Mouse (Mus musculus) neural tube, embryonic 11.5 days (tissue): ENCODE data around the gene Serpinb1b. TPM values are rescaled to one million over a fixed set of nuclear protein-coding genes. Genes with fewer than 3 reads are reported as not detected.

Experiments
- ATAC-seq: fragments of 200-750 bp; cut with Nextera tagmentation; 2 replicates; pipeline ENCODE4 v1.8.0; 2017; ENCODE audit warnings: moderate number of reproducible peaks, mild to moderate bottlenecking, moderate TSS enrichment, moderate library complexity; ENCODE audit not compliant: insufficient read depth, low FRiP score, low TSS enrichment
- DNase-seq: peaks from one replicate; pipeline ENCODE4 v3.0.0-alpha.2; 2015; ENCODE audit warnings: low spot score
- H3K27ac ChIP-seq: fragments of 300-500 bp; sonication (generic); 2 replicates; pipeline ENCODE4 v1.5.1; 2014; ENCODE audit warnings: low read depth, mild to moderate bottlenecking, low read length
- H3K27me3 ChIP-seq: fragments of 300-500 bp; sonication (generic); 2 replicates; pipeline ENCODE4 v1.6.1; 2014; ENCODE audit warnings: mild to moderate bottlenecking, low read length, mixed read lengths; ENCODE audit not compliant: control insufficient read depth, insufficient read depth
- H3K36me3 ChIP-seq: fragments of 300-500 bp; sonication (generic); 2 replicates; pipeline ENCODE4 v1.6.1; 2014; ENCODE audit warnings: mild to moderate bottlenecking, low read length, moderate library complexity, mixed read lengths; ENCODE audit not compliant: control insufficient read depth, insufficient read depth
- H3K4me1 ChIP-seq: fragments of 300-500 bp; sonication (generic); 2 replicates; pipeline ENCODE4 v1.6.1; 2014; ENCODE audit warnings: low read length, mixed read lengths; ENCODE audit not compliant: control insufficient read depth, insufficient read depth
- H3K4me2 ChIP-seq: fragments of 300-500 bp; sonication (generic); 2 replicates; pipeline ENCODE4 v1.6.1; 2014; ENCODE audit warnings: low read depth, mild to moderate bottlenecking, moderate library complexity
- H3K4me3 ChIP-seq: fragments of 300-500 bp; sonication (generic); 2 replicates; pipeline ENCODE4 v1.5.1; 2014; ENCODE audit warnings: low read depth, low read length
- H3K9ac ChIP-seq: fragments of 300-500 bp; sonication (generic); 2 replicates; pipeline ENCODE4 v1.6.1; 2014; ENCODE audit warnings: mild to moderate bottlenecking, low read length
- H3K9me3 ChIP-seq: fragments of 300-500 bp; sonication (generic); 2 replicates; pipeline ENCODE4 v1.6.1; 2016; ENCODE audit warnings: low read length; ENCODE audit not compliant: control insufficient read depth
- WGBS: fragments of 180-500 bp; shearing (Covaris S2); extraction: QIAGEN DNeasy Blood & Tissue Kit; methylation state at CpG from one replicate; pipeline ENCODE4 v1.1.7; 2014; 5-methylcytosine and 5-hydroxymethylcytosine counted together
- polyA plus RNA-seq: library from polyadenylated mRNA; unstranded; fragments of >200 nt; fragmentation: Nextera tagmentation; extraction: Ambion mirVana; gene quantifications from 2 replicates; pipeline ENCODE4 v1.2.1, GENCODE M21; 2014

Serpinb1b gene
- polyA plus RNA-seq, 1 experiment from 2014 or later: not detected

GRCm38 (mm10) chr13:33067387-33067977 is 10.9 kb upstream of the Serpinb1b start:
- Histone ChIP-seq H3K9ac (no peak overlapping the region), H3K4me3 (no peak overlapping the region), H3K4me1 (no peaks in the 10 kb centered on the region), H3K9me3 (no peaks in the 10 kb centered on the region), H3K27me3 (no peaks in the 10 kb centered on the region), H3K4me2 (no peak overlapping the region), H3K36me3 (no peaks in the 10 kb centered on the region), H3K27ac (no peak overlapping the region)
- ATAC-seq (no peak), DNase-seq (no peak)
- 83% methylated on average over 1 of the region's 1 CpGs for WGBS

DNA sequence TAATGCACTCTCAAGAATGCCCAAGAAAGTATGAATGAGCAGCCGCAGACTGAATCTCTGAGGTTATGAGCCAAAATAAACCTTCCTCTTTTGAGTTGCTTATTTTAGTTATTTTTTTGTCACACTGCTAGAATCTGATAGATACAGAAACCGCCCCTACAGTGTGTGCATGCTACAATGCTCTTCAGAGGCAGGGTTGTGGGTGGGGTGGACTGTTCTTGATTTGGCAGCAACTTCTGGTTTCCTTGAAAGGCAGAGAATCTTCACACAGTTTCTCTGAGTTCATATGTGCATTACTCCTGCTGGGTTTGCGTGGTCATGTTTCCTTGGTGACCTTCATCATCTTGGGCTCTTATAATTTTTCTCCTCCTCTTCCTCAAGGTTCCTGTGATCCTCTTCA is 10.2 kb upstream of the Serpinb1b start:
- H3K4me1 ChIP-seq: no peaks in the 10 kb centered on the region
- no peak overlapping the region for H3K27ac ChIP-seq
- DNase-seq (no peak), ATAC-seq (no peak)
- no peak overlapping the region for H3K4me2 ChIP-seq
- no peak overlapping the region for H3K9ac ChIP-seq
- H3K9me3 ChIP-seq: no peaks in the 10 kb centered on the region
- WGBS: 89% methylated on average over 3 of the region's 3 CpGs
- H3K4me3 ChIP-seq: no peak overlapping the region
- no peaks in the 10 kb centered on the region for H3K27me3 ChIP-seq
- no peaks in the 10 kb centered on the region for H3K36me3 ChIP-seq

DNA sequence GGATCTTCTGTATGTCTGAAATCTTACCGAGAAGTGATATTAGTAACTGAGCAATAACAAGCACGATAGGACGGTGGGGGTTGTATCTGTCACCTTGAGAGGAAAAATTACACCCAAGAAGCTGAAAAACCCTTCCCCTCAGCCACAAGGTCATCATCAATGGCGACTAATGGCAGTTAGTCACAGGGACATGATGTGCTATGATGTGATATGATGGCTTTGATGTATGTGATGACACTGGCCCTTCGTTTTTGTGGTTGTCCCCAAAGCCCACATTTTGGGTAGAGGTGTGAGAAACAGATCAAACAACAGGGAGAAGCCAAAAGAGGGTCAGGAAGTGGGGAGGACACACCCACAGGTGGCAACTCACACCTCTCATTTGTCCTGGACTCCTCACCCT is 6.6 kb upstream of the Serpinb1b start:
- Histone ChIP-seq H3K4me2 (no peak overlapping the region), H3K27ac (no peak overlapping the region), H3K36me3 (no peaks in the 10 kb centered on the region), H3K4me1 (no peaks in the 10 kb centered on the region), H3K4me3 (no peak overlapping the region), H3K9me3 (no peaks in the 10 kb centered on the region), H3K27me3 (no peaks in the 10 kb centered on the region), H3K9ac (no peak overlapping the region)
- ATAC-seq (no peak), DNase-seq (no peak)
- WGBS: 81% methylated on average over 5 of the region's 5 CpGs

DNA sequence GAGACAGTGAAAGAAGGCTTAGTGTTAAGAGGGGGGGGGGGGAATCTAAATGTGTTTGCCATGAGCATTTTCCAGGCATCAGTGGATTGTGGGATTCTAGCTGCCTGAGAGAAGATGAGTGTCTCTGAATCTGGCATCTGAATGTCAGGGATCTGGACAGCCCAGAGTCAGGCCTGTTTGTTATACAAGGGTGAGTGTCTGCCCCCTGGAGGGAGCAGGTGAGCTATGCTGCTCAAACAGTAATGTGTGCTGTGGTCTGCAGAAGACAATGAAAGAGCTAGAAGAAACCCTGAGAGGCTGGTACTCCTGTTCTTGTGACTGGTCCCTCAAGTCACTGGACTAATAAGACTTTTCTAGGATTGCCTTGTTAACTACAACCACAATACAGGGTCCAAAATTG is 4.3 kb upstream of the Serpinb1b start:
- no peaks in the 10 kb centered on the region for H3K36me3 ChIP-seq
- no peaks in the 10 kb centered on the region for H3K9me3 ChIP-seq
- no peak overlapping the region for H3K4me2 ChIP-seq
- H3K27me3 ChIP-seq: no peaks in the 10 kb centered on the region
- no peak overlapping the region for H3K27ac ChIP-seq
- no peak overlapping the region for H3K9ac ChIP-seq
- DNase-seq (no peak), ATAC-seq (no peak)
- no peaks in the 10 kb centered on the region for H3K4me1 ChIP-seq
- H3K4me3 ChIP-seq: no peak overlapping the region

DNA sequence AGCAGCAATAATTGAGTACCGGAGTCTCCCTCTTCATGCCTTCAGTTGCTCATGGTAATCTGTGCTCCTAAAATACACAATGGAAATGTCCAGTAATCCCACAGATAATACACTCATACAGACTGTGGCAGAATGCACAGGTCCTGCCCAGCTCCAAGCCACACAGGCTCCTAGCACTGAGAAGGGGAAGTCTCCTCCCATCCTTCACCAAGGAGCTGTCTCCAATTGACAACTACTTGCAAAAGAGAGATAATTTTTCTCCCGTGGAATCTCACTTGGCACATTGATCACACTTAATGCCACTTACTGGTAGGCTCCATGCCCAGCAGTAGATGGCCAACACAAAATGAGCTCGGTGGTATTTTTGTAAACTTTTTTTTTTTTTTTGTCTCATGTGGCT is 2.1 kb upstream of the Serpinb1b start:
- Histone ChIP-seq H3K27me3 (no peaks in the 10 kb centered on the region), H3K4me2 (no peak overlapping the region), H3K9me3 (no peaks in the 10 kb centered on the region), H3K36me3 (no peaks in the 10 kb centered on the region), H3K4me3 (no peak overlapping the region), H3K9ac (no peak overlapping the region), H3K27ac (no peak overlapping the region), H3K4me1 (no peaks in the 10 kb centered on the region)
- ATAC-seq (no peak), DNase-seq (no peak)
- 83% methylated on average over 3 of the region's 3 CpGs for WGBS

DNA sequence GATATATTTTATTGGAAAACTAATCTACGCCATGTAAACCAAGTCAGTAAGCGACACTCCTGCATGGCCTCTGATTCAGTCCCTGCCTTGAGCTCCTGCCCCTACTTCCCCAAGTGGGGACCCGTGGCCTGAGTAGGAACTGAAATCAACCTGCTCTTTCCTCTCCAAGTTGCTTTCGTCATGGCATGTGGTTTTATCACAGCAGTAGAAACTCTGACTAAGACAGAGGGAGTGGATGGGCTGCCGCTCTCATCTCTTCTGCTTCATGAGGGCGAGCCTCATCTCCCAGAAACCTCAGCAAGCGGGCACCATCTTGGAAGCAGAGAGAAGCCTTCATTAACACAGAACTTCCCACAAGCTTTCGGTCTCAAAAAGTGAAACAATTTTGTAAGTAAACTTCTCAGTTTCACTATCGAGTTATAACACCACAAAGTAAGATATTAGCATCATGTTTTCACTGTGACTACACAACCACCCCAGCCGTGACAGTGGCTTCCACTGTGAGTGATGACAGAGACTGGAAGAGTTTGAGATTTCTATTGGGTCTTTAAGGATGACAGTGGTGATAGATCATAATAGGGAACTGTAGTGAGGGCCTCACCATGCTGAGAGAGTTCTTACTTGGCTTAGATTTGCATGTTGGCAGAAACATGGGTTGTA is 1.2 kb upstream of the Serpinb1b start:
- H3K9ac ChIP-seq: no peak overlapping the region
- WGBS: 90% methylated on average over 10 of the region's 10 CpGs

GRCm38 (mm10) chr13:33079391-33079790 is 1.0 kb downstream of the Serpinb1b start:
- DNase-seq: no peak

More for the DNA sequence above, 1.2 kb upstream of the Serpinb1b start:
- Histone ChIP-seq H3K4me1 (no peaks in the 10 kb centered on the region), H3K27me3 (no peaks in the 10 kb centered on the region), H3K9me3 (no peaks in the 10 kb centered on the region), H3K4me3 (no peak overlapping the region), H3K27ac (no peak overlapping the region), H3K36me3 (no peaks in the 10 kb centered on the region), H3K4me2 (no peak overlapping the region)
- DNase-seq (no peak), ATAC-seq (no peak)

GRCm38 (mm10) chr13:33080356-33080755 is 2.0 kb downstream of the Serpinb1b start:
- 21% methylated on average over 3 of the region's 3 CpGs for WGBS
- Histone ChIP-seq H3K4me1 (no peaks in the 10 kb centered on the region), H3K27me3 (no peaks in the 10 kb centered on the region), H3K36me3 (no peaks in the 10 kb centered on the region), H3K27ac (no peak overlapping the region), H3K9ac (no peak overlapping the region), H3K4me2 (no peak overlapping the region), H3K4me3 (no peak overlapping the region), H3K9me3 (no peaks in the 10 kb centered on the region)
- DNase-seq: no peak
- ATAC-seq: no peak

More at GRCm38 (mm10) chr13:33079391-33079790, 1.0 kb downstream of the Serpinb1b start:
- H3K4me2 ChIP-seq: no peak overlapping the region
- no peak overlapping the region for H3K27ac ChIP-seq
- no peaks in the 10 kb centered on the region for H3K4me1 ChIP-seq
- H3K9ac ChIP-seq: no peak overlapping the region
- no peaks in the 10 kb centered on the region for H3K36me3 ChIP-seq
- 31% methylated on average over 6 of the region's 6 CpGs for WGBS
- H3K9me3 ChIP-seq: no peaks in the 10 kb centered on the region
- no peaks in the 10 kb centered on the region for H3K27me3 ChIP-seq
- ATAC-seq: no peak
- H3K4me3 ChIP-seq: no peak overlapping the region

DNA sequence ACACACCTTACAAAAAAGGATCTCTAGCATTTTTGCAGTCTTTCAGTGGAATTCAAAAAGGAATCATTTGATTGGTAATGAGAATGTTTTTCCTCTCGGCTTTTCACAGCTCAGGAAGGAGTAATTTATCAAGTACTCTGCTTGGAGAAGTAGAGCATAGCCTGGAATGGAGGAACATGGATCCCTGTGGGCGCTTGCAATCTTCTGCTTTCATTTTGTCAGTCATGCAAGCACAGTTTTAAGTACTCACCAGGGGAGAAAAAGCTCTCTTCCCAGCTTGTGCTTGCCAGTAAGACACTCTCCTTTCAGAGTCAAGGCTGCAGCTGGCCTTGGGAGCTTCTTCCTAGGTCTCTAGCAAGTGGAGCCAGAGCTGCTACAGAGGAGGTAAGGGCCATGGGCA is 5.5 kb downstream of the Serpinb1b start:
- no peak for ATAC-seq

More for the DNA sequence above, 5.5 kb downstream of the Serpinb1b start:
- Histone ChIP-seq H3K9ac (no peak overlapping the region), H3K27me3 (no peaks in the 10 kb centered on the region), H3K4me2 (no peak overlapping the region), H3K9me3 (no peaks in the 10 kb centered on the region), H3K27ac (no peak overlapping the region), H3K36me3 (no peaks in the 10 kb centered on the region), H3K4me1 (no peaks in the 10 kb centered on the region), H3K4me3 (no peak overlapping the region)
- DNase-seq: no peak
- WGBS: 69% methylated on average over 2 of the region's 2 CpGs
